Comparison of ENCODE assay signal across 9 mouse cellular contexts in the genomic region with DNA sequence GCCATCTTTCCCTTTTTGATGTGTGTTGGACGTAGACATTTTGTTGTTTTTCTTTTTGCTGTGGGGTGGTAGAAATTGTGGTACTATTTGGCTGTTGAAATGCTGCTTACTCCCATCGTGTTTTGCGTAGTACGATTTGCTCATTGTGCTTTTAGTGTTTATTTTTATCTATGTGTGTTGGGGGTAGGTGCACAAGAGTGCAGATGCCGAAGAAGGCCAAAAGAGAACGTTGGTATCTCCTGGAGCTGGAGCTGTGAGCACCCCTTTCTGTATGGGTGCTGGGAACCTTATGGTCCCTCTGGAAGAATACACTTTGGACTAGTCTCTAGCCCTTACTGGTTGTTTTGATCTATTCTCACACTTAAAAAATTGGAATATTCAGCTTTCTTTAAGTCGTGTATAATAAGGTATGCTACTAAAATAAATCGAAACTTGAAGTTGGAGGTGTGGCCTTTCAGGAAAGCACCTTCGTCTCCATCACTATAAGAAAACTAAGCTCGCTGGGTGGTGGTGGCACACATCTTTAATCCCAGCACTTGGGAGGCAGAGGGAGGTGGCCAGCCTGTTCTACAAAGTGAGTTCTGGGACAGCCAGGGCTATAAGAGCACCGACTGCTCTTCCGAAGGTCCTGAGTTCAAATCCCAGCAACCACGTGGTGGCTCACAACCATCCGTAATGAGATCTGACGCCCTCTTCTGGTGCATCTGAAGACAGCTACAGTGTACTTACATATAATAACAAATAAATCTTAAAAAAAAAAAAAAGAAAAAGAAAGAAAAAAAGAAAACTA. TPM values are rescaled to one million over a fixed set of nuclear protein-coding genes. Genes with fewer than 3 reads are reported as not detected.
DNase-seq lines count a peak whose midpoint lies in the region; ATAC-seq and TF ChIP-seq lines count a peak whose summit lies in the region.
"Had no signal": no experiment of that assay in that cellular context is flagged by ENCODE, and none has a peak within 500 bp of the region (broad histone marks: within the 10 kb centered on the region; RNA-seq: fewer than 3 reads in every experiment).

No protein-coding gene starts in this region.

- H3K9me3 ChIP-seq in kidney, embryonic 15.5 days (replicated peaks), result no peaks in the 10 kb centered on the region
- no peaks in the 10 kb centered on the region for H3K9me3 ChIP-seq in hindbrain, embryonic 16.5 days (ENCODE audit: control insufficient read depth, low read length)
- no peaks in the 10 kb centered on the region for H3K9me3 ChIP-seq in midbrain, embryonic 15.5 days

- H3K4me2 ChIP-seq in kidney, embryonic 15.5 days, result peak overlapping the region; percentile 83
- H3K4me2 ChIP-seq in hindbrain, embryonic 16.5 days (ENCODE audit: low read length), result peak overlapping the region; percentile 72
- H3K4me2 ChIP-seq in midbrain, embryonic 15.5 days, result peak overlapping the region; percentile 49

- no peak for ATAC-seq in kidney, embryonic 15.5 days (replicated peaks; ENCODE audit: low FRiP score)
- ATAC-seq in hindbrain, embryonic 16.5 days, result no peak
- ATAC-seq in midbrain, embryonic 15.5 days (replicated peaks), result no peak

- H3K9ac ChIP-seq in kidney, embryonic 15.5 days, result peak overlapping the region; percentile 83
- H3K9ac ChIP-seq in hindbrain, embryonic 16.5 days (ENCODE audit: low read depth, low read length), result peak overlapping the region; percentile 90
- H3K9ac ChIP-seq in midbrain, embryonic 15.5 days, result peak overlapping the region; percentile 88; the same call in 1 of the 2 replicates

- H3K36me3 ChIP-seq in kidney, embryonic 15.5 days, result 0 out of 2 replicates have a peak, but pooled peaks cover 1% of the 10 kb centered on the region
- H3K36me3 ChIP-seq in hindbrain, embryonic 16.5 days (ENCODE audit: control insufficient read depth, insufficient read depth, low read length), result no peaks in the 10 kb centered on the region
- 0 out of 2 replicates have a peak, but pooled peaks cover under 1% of the 10 kb centered on the region for H3K36me3 ChIP-seq in midbrain, embryonic 15.5 days (replicated peaks)

- intact Hi-C loops in left cerebral cortex, postnatal 36 days (cut with DNase I), result no loop called here

- no peak for TF ChIP-seq CTCF in cortical plate, adult 2 months (IDR thresholded peaks at IDR 0.05; ENCODE audit: extremely low read depth, insufficient read depth, low read length)

- no peak for DNase-seq in kidney, postnatal 36 days
- DNase-seq in spleen, postnatal 10 days (ENCODE audit: low spot score in 2 of 2), result no peak
- no peak for DNase-seq in left cerebral cortex, postnatal 36 days (ENCODE audit: low spot score in 2 of 2)
- DNase-seq in layer of hippocampus, adult 18-20 months (ENCODE audit: low spot score in 2 of 2), result no peak

- H3K4me1 ChIP-seq in kidney, embryonic 15.5 days, result peaks cover 8% of the 10 kb centered on the region
- no peaks in the 10 kb centered on the region for H3K4me1 ChIP-seq in cortical plate, adult 2 months (ENCODE audit: control insufficient read depth, insufficient read depth, low read length)
- no peaks in the 10 kb centered on the region; the same call in 1 of the 2 replicates for H3K4me1 ChIP-seq in hindbrain, embryonic 16.5 days (ENCODE audit: control insufficient read depth, insufficient read depth, low read depth, low read length)
- peaks cover 7% of the 10 kb centered on the region for H3K4me1 ChIP-seq in midbrain, embryonic 15.5 days

- peak overlapping the region; percentile 97 for H3K4me3 ChIP-seq in kidney, embryonic 15.5 days (replicated peaks)
- H3K4me3 ChIP-seq in cortical plate, adult 2 months (ENCODE audit: insufficient read depth, low read length), result peak overlapping the region; percentile 86
- H3K4me3 ChIP-seq in hindbrain, embryonic 16.5 days (ENCODE audit: low read length), result peak overlapping the region; percentile 90
- peak overlapping the region; percentile 97 for H3K4me3 ChIP-seq in midbrain, embryonic 15.5 days

- H3K27me3 ChIP-seq in kidney, embryonic 15.5 days, result no peaks in the 10 kb centered on the region
- H3K27me3 ChIP-seq in hindbrain, embryonic 16.5 days (replicated peaks; ENCODE audit: control insufficient read depth, insufficient read depth, low read length), result no peaks in the 10 kb centered on the region
- H3K27me3 ChIP-seq in midbrain, embryonic 15.5 days (replicated peaks), result no peaks in the 10 kb centered on the region

- WGBS in kidney, embryonic 15.5 days, result 81% methylated on average over 15 of the region's 15 CpGs
- WGBS in hindbrain, embryonic 16.5 days, result 78% methylated on average over 15 of the region's 15 CpGs
- WGBS in midbrain, embryonic 15.5 days, result 81% methylated on average over 15 of the region's 15 CpGs

- no peak for TF ChIP-seq POLR2A in cortical plate, adult 2 months (IDR thresholded peaks at IDR 0.05; ENCODE audit: extremely low read depth, insufficient read depth, low read length)

- H3K27ac ChIP-seq in kidney, embryonic 15.5 days, result peak overlapping the region; percentile 98
- 0 out of 2 replicates have a peak overlapping the region, but pooled peaks have one; percentile 17 for H3K27ac ChIP-seq in cortical plate, adult 2 months (ENCODE audit: insufficient read depth, low read length)
- H3K27ac ChIP-seq in hindbrain, embryonic 16.5 days (ENCODE audit: low read depth, low read length), result peak overlapping the region; percentile 97
- peak overlapping the region; percentile 97 for H3K27ac ChIP-seq in midbrain, embryonic 15.5 days

RNA-seq across cellular contexts. Expression of a gene that starts 1.2 kb away (rescaled TPM):
- 32.4 and 37.1 TPM in 2 replicates for polyA plus RNA-seq in kidney, embryonic 15.5 days (2015; fragmentation: Nextera tagmentation; extraction: Ambion mirVana)
- polyA plus RNA-seq in cortical plate, adult 2 months (2012; rRNA removed), result 22.8 and 23.3 TPM in 2 replicates
- polyA plus RNA-seq in hindbrain, embryonic 16.5 days (2015; fragmentation: Nextera tagmentation; extraction: Ambion mirVana), result 48.1 and 48.6 TPM in 2 replicates
- 41.5 and 48.3 TPM in 2 replicates for polyA plus RNA-seq in midbrain, embryonic 15.5 days (2015; fragmentation: Nextera tagmentation; extraction: Ambion mirVana)
- total RNA-seq in left cerebral cortex, postnatal 36 days (2021), result 10 to 100 TPM; 27.0 to 28.9 TPM
- total RNA-seq in layer of hippocampus, adult 18-20 months (2021), result 10 to 100 TPM; 28.1 to 29.0 TPM

RNA-seq across cellular contexts. Expression of a gene that starts 16.1 kb away (rescaled TPM):
- polyA plus RNA-seq in kidney, embryonic 15.5 days (2015; fragmentation: Nextera tagmentation; extraction: Ambion mirVana), result 1,407 and 1,464 TPM in 2 replicates
- polyA plus RNA-seq in cortical plate, adult 2 months (2012; rRNA removed), result 945 and 968 TPM in 2 replicates
- 939 and 943 TPM in 2 replicates for polyA plus RNA-seq in hindbrain, embryonic 16.5 days (2015; fragmentation: Nextera tagmentation; extraction: Ambion mirVana)
- 917 and 949 TPM in 2 replicates for polyA plus RNA-seq in midbrain, embryonic 15.5 days (2015; fragmentation: Nextera tagmentation; extraction: Ambion mirVana)
- total RNA-seq in left cerebral cortex, postnatal 36 days (2021), result 100 to 1,000 TPM; 361 to 417 TPM
- total RNA-seq in layer of hippocampus, adult 18-20 months (2021), result 100 to 1,000 TPM; 448 to 470 TPM

RNA-seq across cellular contexts. Expression of a gene that starts 19.4 kb away (rescaled TPM):
- 0.18 TPM in 1 of 2 replicates, not detected in the other for polyA plus RNA-seq in kidney, embryonic 15.5 days (2015; fragmentation: Nextera tagmentation; extraction: Ambion mirVana)
- polyA plus RNA-seq in cortical plate, adult 2 months (2012; rRNA removed), result 0.08 TPM in 1 of 2 replicates, not detected in the other
- not detected in 2 replicates for polyA plus RNA-seq in hindbrain, embryonic 16.5 days (2015; fragmentation: Nextera tagmentation; extraction: Ambion mirVana)
- polyA plus RNA-seq in midbrain, embryonic 15.5 days (2015; fragmentation: Nextera tagmentation; extraction: Ambion mirVana), result not detected in 2 replicates
- total RNA-seq in left cerebral cortex, postnatal 36 days (2021), result not detected
- not detected for total RNA-seq in layer of hippocampus, adult 18-20 months (2021)
- total RNA-seq: gastrocnemius, postnatal 36 days had no signal

RNA-seq across cellular contexts. Expression of a gene that starts 38.2 kb away (rescaled TPM):
- polyA plus RNA-seq in kidney, embryonic 15.5 days (2015; fragmentation: Nextera tagmentation; extraction: Ambion mirVana), result not detected in 2 replicates
- polyA plus RNA-seq in cortical plate, adult 2 months (2012; rRNA removed), result 1,050 and 1,403 TPM in 2 replicates
- polyA plus RNA-seq in hindbrain, embryonic 16.5 days (2015; fragmentation: Nextera tagmentation; extraction: Ambion mirVana), result 0.20 and 0.21 TPM in 2 replicates
- polyA plus RNA-seq in midbrain, embryonic 15.5 days (2015; fragmentation: Nextera tagmentation; extraction: Ambion mirVana), result not detected in 2 replicates
- total RNA-seq in left cerebral cortex, postnatal 36 days (2021), result 100 to 1,000 TPM; 355 to 475 TPM
- 100 to 1,000 TPM; 382 to 439 TPM for total RNA-seq in layer of hippocampus, adult 18-20 months (2021)
- total RNA-seq: gastrocnemius, postnatal 36 days had no signal

RNA-seq across cellular contexts. Expression of a gene that starts 41.7 kb away (rescaled TPM):
- 6.6 and 7.3 TPM in 2 replicates for polyA plus RNA-seq in kidney, embryonic 15.5 days (2015; fragmentation: Nextera tagmentation; extraction: Ambion mirVana)
- 38.2 and 40.9 TPM in 2 replicates for polyA plus RNA-seq in cortical plate, adult 2 months (2012; rRNA removed)
- 10.0 and 10.3 TPM in 2 replicates for polyA plus RNA-seq in hindbrain, embryonic 16.5 days (2015; fragmentation: Nextera tagmentation; extraction: Ambion mirVana)
- 8.0 and 8.1 TPM in 2 replicates for polyA plus RNA-seq in midbrain, embryonic 15.5 days (2015; fragmentation: Nextera tagmentation; extraction: Ambion mirVana)
- 10 to 100 TPM; 30.9 to 32.8 TPM for total RNA-seq in left cerebral cortex, postnatal 36 days (2021)
- total RNA-seq in layer of hippocampus, adult 18-20 months (2021), result 10 to 100 TPM; 26.5 to 31.6 TPM

Comparison
In these comparisons a context has a peak if more than half of its experiments do, and no peak if none do; other contexts are left out.
1. H3K27ac ChIP-seq: peak in every context shown above with its lines; median percentile 98 in kidney, embryonic 15.5 days; 97 in hindbrain, embryonic 16.5 days; 97 in midbrain, embryonic 15.5 days; 17 in cortical plate, adult 2 months.